Mouse (Mus musculus): ENCODE measurements around the gene Ank3.

The Ank3 gene

GRCm38 (mm10) chr10:69720899-69721490 lies 322.4 kb downstream of the Ank3 start:
- no peak for DNase-seq (ENCODE audit: low spot score)

- no peak for DNase-seq (ENCODE audit: low spot score)
These were observed 325.6 kb downstream of the Ank3 start for GRCm38 (mm10) chr10:69724159-69724558.

GRCm38 (mm10) chr10:69725078-69725477 lies 326.5 kb downstream of the Ank3 start:
- no peak for DNase-seq (ENCODE audit: low spot score)

- DNase-seq (ENCODE audit: low spot score) = no peak
These were observed 327.7 kb downstream of the Ank3 start for GRCm38 (mm10) chr10:69726265-69726664.

- DNase-seq (ENCODE audit: low spot score) = no peak
These were observed 328.2 kb downstream of the Ank3 start for GRCm38 (mm10) chr10:69726806-69727205.

GRCm38 (mm10) chr10:69728876-69729275 lies 330.3 kb downstream of the Ank3 start:
- DNase-seq (ENCODE audit: low spot score) = no peak

- no peak for DNase-seq (ENCODE audit: low spot score)
These were observed 331.8 kb downstream of the Ank3 start for GRCm38 (mm10) chr10:69730351-69730871.

- no peak for DNase-seq (ENCODE audit: low spot score)
These were observed 332.8 kb downstream of the Ank3 start for GRCm38 (mm10) chr10:69731341-69731740.

GRCm38 (mm10) chr10:69731863-69732262 lies 333.3 kb downstream of the Ank3 start:
- DNase-seq (ENCODE audit: low spot score) = no peak

- no peak for DNase-seq (ENCODE audit: low spot score)
These were observed 337.7 kb downstream of the Ank3 start for GRCm38 (mm10) chr10:69736241-69736640.

- no peak for DNase-seq (ENCODE audit: low spot score)
These were observed 340.2 kb downstream of the Ank3 start for GRCm38 (mm10) chr10:69738741-69739271.

GRCm38 (mm10) chr10:69742528-69742927 lies 344.0 kb downstream of the Ank3 start:
- DNase-seq (ENCODE audit: low spot score) = no peak

- no peak for DNase-seq (ENCODE audit: low spot score)
These were observed 345.6 kb downstream of the Ank3 start for GRCm38 (mm10) chr10:69744181-69744580.

- DNase-seq (ENCODE audit: low spot score) = no peak
These were observed 346.3 kb downstream of the Ank3 start for GRCm38 (mm10) chr10:69744871-69745270.

- DNase-seq (ENCODE audit: low spot score) = no peak
These were observed 347.7 kb downstream of the Ank3 start for GRCm38 (mm10) chr10:69746322-69746721.

GRCm38 (mm10) chr10:69746730-69747129 lies 348.2 kb downstream of the Ank3 start:
- DNase-seq (ENCODE audit: low spot score) = no peak

- no peak for DNase-seq (ENCODE audit: low spot score)
These were observed 352.8 kb downstream of the Ank3 start for GRCm38 (mm10) chr10:69751416-69751815.

- no peak for DNase-seq (ENCODE audit: low spot score)
These were observed 354.9 kb downstream of the Ank3 start for GRCm38 (mm10) chr10:69753464-69753863.

GRCm38 (mm10) chr10:69756956-69757672 lies 358.5 kb downstream of the Ank3 start:
- no peak for DNase-seq (ENCODE audit: low spot score)

- no peak for DNase-seq (ENCODE audit: low spot score)
These were observed 364.4 kb downstream of the Ank3 start for GRCm38 (mm10) chr10:69762977-69763376.

GRCm38 (mm10) chr10:69764402-69764801 lies 365.8 kb downstream of the Ank3 start:
- no peak for DNase-seq (ENCODE audit: low spot score)

GRCm38 (mm10) chr10:69777065-69777645 lies 378.6 kb downstream of the Ank3 start:
- DNase-seq (ENCODE audit: low spot score) = no peak

GRCm38 (mm10) chr10:69777736-69778135 lies 379.2 kb downstream of the Ank3 start:
- no peak for DNase-seq (ENCODE audit: low spot score)
